Mouse (Mus musculus) 3T3-L1 (cell line): ENCODE measurements around the gene Has3.
"Not testable (repeated sequence)": the region's sequence is repeated elsewhere in the genome, so short reads cannot be mapped to it uniquely, and the experiment has no call there.

Source experiments
- DNase-seq: peaks from one replicate; pipeline ENCODE4 v3.0.0-alpha.2; 2015; ENCODE audit warnings: low read depth, low spot score

Gene Has3

GRCm38 (mm10) chr8:106887336-106888189, 17.5 kb downstream of the Has3 start:
- peak; percentile 95 for DNase-seq

- peak; percentile 48 for DNase-seq
These were observed 18.8 kb downstream of the Has3 start for GRCm38 (mm10) chr8:106888803-106889202.

DNA sequence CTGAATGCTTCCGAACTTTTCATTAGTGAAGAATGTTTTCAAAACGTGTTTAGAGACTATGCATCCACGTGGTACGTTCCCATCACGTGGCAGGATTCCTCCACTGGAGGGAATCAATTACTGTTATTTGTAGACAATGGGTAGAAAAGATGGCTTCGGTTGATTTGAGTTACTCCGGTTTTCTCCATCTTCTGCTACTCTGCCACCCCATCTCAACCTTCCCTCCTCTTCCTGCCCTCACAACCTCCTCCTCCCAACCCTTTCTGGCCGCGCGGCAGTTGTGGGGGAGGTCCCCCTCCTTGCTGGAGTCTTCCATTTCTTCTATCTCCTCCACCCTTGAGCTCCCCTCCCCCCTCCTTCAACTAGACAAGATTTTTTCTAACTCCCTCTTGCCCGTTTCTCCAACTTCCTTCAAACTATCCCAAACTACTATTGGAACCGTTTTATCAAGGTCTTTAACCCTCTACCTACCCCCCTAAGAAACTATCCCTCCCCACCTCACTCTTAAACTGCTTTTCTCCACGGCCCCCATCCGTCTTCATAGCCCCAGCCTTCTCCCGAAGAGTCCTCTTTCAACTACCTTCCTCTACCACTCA, 22.3 kb downstream of the Has3 start:
- DNase-seq: peak; percentile 73

- DNase-seq: peak; percentile 54
These were observed 22.9 kb downstream of the Has3 start for GRCm38 (mm10) chr8:106892806-106893451.

DNA sequence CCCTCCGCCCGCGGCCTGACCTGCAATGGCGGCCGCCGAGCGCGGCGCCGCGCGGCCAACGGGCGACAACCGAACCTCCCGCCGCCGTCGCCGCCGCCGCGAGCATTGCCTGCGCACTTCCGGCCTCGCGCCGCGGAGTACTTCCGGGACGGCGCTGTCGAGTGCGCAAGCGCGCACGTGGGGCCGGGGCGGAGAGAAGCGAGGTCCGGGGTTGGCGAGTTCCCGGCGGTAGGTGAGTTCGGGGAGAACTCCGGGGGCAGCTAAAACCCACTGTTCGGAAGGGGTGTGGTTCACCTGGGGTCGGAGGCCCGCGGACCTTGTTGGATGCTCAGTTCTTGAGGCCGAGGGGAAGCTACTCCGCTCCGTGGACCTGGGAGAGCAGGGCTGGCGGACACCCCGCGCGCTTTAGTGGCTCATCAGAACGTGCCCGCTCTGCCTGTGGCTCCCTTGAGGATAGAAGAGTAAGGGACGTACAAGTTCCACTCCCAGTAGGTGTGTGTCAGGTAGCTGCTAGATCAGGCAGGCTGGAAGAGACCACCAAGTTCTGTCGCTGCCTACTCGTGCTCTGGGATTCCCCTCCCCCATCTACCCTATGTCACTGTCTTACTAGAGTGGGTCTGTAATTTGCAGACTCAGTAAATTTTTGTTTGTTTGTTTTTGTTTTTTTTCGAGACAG, 23.6 kb downstream of the Has3 start, which contains the start of gene Utp4:
Gene Utp4, plus strand, starts transcription at position 156 of the 676 bp plus-strand sequence.
- peak; percentile 81 for DNase-seq

- DNase-seq: no peak
These were observed 29.4 kb downstream of the Has3 start for GRCm38 (mm10) chr8:106899473-106899872.

GRCm38 (mm10) chr8:106905727-106906480, 35.9 kb downstream of the Has3 start:
- peak; percentile 37 for DNase-seq

GRCm38 (mm10) chr8:106906635-106907034, 36.6 kb downstream of the Has3 start:
- no peak for DNase-seq

- no peak for DNase-seq
These were observed 37.4 kb downstream of the Has3 start for GRCm38 (mm10) chr8:106907450-106907849.

GRCm38 (mm10) chr8:106908291-106908690, 38.2 kb downstream of the Has3 start:
- no peak for DNase-seq

DNA sequence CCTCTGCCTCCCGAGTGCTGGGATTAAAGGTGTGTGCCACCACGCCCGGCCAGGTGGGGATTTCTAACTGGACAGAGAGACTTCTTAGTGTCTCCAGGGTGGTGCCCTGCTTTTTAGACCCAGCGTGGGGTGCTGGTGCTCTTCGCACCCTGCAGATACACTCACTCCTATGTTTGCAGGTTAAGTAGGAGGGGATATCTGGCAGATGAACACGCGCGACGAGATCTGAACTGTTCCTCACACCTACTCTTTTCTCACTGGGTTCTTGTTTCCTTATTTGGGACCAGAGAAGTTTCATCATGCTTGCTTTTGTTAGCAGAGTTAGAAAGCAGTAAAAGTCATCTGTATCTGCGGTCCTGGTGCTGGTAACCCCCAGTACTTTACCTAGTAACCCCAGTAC, 43.6 kb downstream of the Has3 start:
- DNase-seq: no peak

GRCm38 (mm10) chr8:106919721-106920394, 49.8 kb downstream of the Has3 start:
- DNase-seq: no peak

GRCm38 (mm10) chr8:106920395-106920741, 50.3 kb downstream of the Has3 start:
- DNase-seq: no peak

- DNase-seq: no peak
These were observed 54.0 kb downstream of the Has3 start for GRCm38 (mm10) chr8:106924057-106924456.

DNA sequence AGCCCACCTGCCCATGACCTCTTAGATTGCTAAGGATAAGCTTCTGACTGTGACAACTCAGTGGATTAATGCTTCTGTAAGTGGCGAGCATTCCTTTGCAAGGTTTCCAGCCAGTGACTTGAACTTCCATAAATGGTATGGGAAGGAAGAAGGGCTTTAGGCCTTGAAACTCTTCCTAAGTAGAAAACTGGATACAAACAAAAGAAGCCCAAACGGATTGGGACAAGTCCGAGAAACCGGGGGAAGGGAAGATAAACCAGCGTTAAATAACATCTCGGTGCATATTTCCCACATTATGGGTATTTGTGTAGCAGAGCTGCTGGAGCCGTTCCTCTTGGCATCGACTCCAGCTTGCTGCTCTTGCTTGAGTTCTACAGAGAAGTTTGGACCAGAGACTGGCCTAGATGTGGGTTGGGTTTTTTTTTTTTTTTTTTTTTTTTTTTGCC, 54.9 kb downstream of the Has3 start:
- DNase-seq: no peak

DNA sequence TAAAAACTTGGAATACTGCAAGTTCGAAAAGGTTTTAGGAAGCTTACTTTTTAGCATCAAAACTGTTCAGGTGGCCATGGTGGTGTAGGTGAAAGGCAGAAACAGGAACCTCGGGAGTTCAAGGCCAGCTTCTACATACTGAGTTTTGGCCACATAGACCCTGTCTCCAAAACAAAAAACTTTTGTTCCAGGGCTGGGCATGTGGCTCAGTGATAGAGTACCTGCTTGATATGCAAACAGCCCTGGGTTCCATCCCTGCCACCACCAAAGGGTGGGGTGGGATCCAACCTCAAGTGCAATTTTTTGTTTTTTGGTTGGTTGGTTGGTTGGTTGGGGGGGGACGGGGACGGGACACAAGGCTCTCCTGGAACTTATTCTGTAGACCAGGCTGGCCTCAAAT, 55.4 kb downstream of the Has3 start:
- no peak for DNase-seq

DNA sequence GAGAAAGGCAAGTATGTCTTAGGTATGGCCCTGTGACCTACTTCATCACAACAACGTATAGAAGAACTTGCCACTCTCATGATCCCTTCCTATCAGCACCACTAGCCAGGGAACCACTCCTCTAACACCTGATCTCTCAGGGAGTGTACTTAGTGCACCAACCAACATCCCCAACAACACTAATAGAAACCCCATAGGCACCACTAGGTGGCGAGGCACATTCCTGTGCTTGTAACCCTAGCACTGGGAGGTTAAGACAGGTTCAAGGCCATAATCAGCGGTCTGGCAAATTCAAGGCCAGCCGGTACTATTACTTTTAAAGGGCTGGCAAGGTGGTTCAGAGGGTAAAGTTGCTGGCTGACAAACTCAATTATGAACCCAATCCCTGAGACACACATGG, 57.2 kb downstream of the Has3 start:
- DNase-seq: no peak

DNA sequence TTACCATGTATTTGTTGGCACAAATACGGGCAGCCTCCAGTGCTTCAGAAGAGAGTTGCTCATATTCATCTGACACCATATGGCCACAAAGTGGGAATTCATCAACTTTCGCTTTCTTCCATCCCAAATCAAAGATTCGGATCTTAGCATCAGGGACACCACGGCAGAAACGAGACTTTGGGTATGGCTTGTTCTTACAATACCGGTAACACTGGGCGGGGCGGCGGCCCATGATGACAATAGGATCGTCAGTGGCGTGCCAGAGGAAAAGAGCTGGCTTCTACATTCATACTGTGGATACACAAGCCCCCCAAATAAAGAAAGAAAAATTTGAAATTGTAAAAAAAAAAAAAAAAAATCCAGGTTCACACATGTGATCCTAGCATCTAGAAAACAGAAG, 58.1 kb downstream of the Has3 start:
- not testable (repeated sequence) for DNase-seq

DNA sequence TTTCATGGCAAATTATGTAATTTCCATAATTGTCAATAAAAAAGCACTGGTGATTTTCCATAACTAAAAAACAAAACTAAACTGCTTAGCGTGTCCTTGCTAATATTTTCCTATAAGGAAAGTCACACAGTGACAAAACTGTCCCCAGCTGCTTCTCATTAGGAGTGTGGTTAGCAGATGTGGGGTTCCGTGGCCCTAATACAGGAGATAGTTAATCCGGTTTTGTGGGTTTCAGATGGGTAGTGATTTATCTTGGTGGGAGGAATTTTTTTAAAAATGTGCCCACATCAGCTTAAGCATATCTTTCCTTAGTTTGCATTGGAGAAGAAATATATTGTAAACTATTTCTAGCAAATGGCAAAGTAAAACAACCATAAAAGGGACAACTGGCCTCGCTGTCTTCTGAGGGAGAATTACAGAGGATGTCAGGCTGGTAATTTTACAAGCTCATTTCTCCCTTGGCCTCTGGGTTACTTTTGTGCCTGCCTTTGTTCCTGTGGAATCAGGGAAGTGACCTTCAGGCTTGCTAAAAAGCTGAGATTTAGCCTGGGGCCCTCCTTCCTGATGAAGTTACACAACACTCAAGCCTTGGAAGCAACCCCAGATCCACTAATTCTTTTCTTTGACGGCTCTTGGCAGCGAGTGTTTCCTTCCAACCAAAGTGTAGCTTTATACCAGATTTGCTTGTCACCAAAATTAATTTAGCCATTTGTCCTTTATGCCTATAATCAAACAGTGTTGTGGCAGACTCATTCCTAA, 59.3 kb downstream of the Has3 start:
- DNase-seq: peak; percentile 97

DNA sequence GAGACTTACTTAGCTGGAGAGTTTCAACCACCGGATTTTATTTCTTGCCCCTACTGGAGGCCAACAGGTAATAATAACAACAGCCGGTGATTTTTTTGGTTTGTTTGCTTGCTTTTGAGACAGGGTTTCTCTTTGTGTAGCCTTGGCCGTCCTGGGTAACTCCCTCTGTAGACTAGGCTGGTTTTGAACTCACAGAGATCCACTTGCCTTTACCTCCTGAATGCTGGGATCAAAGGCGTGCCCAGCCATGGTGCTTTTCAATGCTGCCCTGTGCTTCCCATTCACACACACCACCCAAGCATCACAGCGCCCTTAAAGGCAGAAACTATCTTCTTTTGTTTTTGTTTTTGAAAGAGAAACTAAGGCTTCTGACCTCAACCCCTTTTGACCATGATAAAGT, 59.9 kb downstream of the Has3 start:
- DNase-seq: no peak
